Mouse (Mus musculus): ENCODE data around the gene Fam186b. TPM values are rescaled to one million over a fixed set of nuclear protein-coding genes. Genes with fewer than 3 reads are reported as not detected.
A peak's percentile ranks its signal among the peaks of the same experiment; 100 is the strongest.

Gene Fam186b
- total RNA-seq (2021): 1 to 10 TPM; 1.5 to 1.7 TPM
- long read RNA-seq, experiment 1: 0 reads
- long read RNA-seq, experiment 2, partial matches to known transcripts: 1 of 4 reads
- long read RNA-seq, experiment 2, other reads (novel, unspliced or antisense): 3 of 4 reads

- DNase-seq (ENCODE audit: low spot score in 2 of 2): peak in 1 of 2 experiments; percentile 32
Measured at GRCm38 (mm10) chr15:99295484-99295981, at the start of gene Fam186b. Gene Fam186b (minus strand): TSS chr15:99295888.

- DNase-seq (ENCODE audit: low spot score in 2 of 2): no peak
Measured at GRCm38 (mm10) chr15:99344961-99345360, 49.3 kb upstream of the Fam186b start.

GRCm38 (mm10) chr15:99344148-99344870, 48.6 kb upstream of the Fam186b start:
- no peak for DNase-seq (ENCODE audit: low spot score in 2 of 2)

DNA sequence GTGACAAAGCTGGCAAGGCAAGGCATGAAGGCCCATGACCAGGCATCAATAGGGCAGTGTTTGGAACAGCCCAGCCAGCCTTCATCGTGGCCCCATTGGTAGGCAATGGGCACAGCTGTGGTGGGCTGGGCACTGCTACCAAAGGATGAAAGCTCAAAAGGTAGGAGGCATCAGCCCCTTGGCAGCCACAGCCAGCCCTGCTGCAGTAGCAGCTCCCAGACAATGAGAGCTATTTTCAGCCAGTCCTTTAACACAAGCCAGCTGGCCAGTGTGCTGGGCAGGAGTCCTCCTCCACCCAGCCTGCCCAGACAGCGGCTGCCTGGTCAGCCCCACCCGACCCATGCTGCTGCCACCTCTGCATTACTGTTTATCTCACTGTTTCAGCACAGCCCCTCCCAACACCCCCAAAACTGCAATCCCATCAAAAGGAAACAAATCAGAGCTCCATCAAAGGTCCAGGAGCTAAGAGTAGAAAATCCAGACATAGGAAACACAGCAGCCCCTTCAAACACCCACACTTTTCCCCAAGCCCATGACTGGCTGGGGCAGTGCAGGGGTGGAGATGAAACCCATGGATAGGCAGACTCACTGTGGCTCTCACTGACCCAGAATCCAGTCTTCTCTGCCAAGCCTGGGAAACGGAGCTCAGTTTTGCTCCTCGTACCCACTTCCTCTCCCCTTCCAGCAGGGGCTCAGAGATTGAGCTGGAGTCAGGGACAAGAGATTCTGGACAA, 47.9 kb upstream of the Fam186b start:
- peak; percentile 57 to 68 for DNase-seq (ENCODE audit: low spot score in 2 of 2)

- DNase-seq (ENCODE audit: low spot score in 2 of 2): no peak
Measured at GRCm38 (mm10) chr15:99342194-99342981, 46.7 kb upstream of the Fam186b start.

DNA sequence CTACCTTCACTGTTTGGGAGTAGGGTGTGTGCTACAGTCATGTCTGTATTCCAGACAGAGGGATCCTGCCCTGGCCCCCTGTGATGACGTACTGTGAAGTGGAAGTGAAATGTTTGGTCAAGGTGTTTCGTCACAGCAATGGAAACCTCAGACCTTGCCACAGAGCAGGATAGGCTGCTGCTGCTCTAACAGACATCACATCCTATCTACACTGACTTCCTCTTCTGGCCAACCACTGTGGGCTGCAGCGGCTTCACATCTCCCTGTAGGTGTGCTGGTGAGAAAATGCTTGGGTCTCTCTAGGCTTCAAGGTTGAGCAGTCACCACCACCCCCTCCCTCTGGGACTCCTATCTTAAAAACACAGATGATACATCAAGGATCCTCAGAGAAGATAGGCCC, 45.4 kb upstream of the Fam186b start:
- DNase-seq (ENCODE audit: low spot score in 2 of 2): no peak

GRCm38 (mm10) chr15:99339669-99340068, 44.0 kb upstream of the Fam186b start:
- DNase-seq (ENCODE audit: low spot score in 2 of 2): no peak

GRCm38 (mm10) chr15:99338916-99339315, 43.2 kb upstream of the Fam186b start:
- DNase-seq (ENCODE audit: low spot score in 2 of 2): no peak

- no peak for DNase-seq (ENCODE audit: low spot score in 2 of 2)
Measured at GRCm38 (mm10) chr15:99335801-99336320, 40.2 kb upstream of the Fam186b start.

- no peak for DNase-seq (ENCODE audit: low spot score in 2 of 2)
Measured at GRCm38 (mm10) chr15:99334500-99334899, 38.8 kb upstream of the Fam186b start.

DNA sequence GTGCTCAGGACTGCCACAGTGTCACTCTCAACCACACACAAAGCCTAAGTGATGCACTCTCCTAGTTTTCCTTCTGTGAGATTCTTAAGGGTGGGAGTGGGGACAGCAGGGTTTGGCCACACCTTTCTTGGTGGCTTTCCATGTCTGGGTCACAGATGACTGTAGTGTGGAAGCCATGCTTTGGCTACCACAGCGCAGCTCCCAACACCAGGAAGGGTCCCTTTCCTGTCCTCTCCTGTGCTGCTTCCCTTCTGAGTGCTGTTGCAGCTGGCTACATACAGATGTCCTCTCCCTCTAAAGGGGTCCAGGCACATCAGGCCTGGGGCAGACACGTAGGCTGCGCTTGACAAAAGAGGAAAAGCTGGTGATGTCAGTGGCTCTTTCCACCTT, 38.0 kb upstream of the Fam186b start:
- no peak for DNase-seq (ENCODE audit: low spot score in 2 of 2)

GRCm38 (mm10) chr15:99332921-99333675, 37.4 kb upstream of the Fam186b start:
- DNase-seq (ENCODE audit: low spot score in 2 of 2): peak in 1 of 2 experiments; percentile 60

- DNase-seq (ENCODE audit: low spot score in 2 of 2): no peak
Measured at GRCm38 (mm10) chr15:99332111-99332510, 36.4 kb upstream of the Fam186b start.

DNA sequence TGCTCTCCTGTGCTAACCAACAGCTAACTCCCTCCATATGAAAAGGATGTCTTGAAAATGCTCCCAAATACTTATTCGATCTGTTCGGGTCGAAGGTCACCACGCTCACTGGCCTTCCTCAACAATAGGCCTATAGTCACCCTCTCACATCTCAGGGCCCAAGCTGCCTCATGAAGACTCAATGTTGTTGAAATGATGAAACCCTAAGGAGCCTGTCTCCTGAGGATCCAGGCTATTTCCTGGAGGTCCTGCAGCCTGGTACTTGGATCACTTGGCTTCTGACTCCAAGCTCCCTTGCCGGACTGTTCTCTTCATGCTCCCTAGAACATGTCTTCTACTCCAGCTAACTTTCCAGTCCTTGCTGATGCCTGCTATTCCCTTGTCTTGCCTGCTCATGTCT, 35.7 kb upstream of the Fam186b start:
- no peak for DNase-seq (ENCODE audit: low spot score in 2 of 2)

GRCm38 (mm10) chr15:99330324-99330723, 34.6 kb upstream of the Fam186b start:
- DNase-seq (ENCODE audit: low spot score in 2 of 2): no peak

GRCm38 (mm10) chr15:99328011-99328410, 32.3 kb upstream of the Fam186b start:
- DNase-seq (ENCODE audit: low spot score in 2 of 2): no peak

DNA sequence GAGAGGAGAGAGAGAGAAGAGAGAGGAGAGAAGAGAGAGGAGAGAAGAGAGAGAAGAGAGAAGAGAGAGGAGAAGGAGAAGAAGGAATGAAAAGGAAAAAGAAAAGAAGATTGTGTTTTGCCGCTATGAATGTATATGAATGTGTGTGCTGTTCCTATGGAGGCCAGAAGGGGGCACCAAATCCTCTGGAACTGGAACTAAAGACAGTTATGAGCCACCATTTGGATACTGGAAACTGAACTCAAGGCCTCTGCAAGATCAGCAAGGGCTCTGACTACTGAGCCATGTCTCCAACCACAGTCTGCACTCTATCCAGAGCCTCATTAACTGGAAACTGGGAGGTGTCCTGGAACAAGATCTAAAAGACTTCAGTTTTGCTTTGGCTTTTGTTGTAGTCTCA, 31.3 kb upstream of the Fam186b start:
- DNase-seq (ENCODE audit: low spot score in 2 of 2): no peak

DNA sequence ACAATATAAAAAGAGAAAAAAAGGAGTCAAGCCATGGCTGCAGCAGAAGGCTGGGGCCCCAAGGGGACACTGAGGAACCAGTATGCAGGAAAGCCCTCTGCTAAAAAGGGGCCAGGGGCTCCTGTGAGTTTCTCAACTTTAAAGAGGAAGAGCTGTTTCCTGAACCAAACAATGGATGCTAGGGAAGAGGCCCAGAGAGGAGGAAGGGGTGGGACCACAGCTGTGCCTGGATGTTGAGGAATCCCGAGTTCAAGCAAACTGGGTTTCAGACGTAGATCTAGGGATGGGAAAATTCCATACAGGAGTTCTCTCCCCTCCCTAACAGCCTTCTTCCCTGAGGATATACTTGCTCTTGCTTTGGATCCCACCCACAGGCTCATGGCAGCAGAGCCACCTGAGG, 30.7 kb upstream of the Fam186b start:
- no peak for DNase-seq (ENCODE audit: low spot score in 2 of 2)

DNA sequence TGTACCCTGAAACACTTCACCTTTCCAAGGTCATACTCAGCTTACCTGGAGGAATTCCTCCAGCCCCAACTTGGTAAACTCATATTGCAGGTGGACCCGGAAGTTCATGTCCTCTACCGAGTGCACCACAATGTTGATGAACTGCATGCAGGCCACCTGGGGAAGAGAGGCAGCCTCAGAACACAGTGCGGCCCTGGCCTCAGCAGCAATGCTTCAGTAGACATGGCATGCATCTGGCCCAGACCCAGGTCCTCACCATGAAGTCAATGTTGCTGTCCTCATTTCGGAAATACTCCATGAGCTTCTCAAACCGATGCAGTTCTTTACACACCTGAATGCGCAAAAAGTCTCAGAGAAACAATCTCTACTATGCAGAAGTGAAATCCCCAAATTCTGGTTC, 29.9 kb upstream of the Fam186b start:
- no peak for DNase-seq (ENCODE audit: low spot score in 2 of 2)

DNA sequence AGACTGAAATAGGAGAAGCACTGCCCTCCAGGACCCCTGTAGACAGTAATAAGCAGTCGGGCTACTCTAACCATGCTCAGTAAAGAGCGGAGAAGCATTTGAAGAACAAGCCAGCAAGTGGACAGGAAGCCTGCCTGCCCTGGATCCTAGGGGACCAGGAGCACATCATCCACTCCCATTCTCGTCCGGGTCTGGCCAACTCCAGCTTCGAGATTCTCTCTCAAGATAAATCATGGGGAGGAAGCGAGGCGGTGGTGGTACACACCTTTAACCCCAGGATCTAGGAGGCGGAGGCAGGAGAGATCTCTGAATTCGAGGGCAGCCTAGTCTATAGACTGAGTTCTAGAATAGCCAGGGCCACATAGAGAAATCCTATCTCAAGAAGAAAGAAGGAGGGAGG, 28.5 kb upstream of the Fam186b start:
- DNase-seq (ENCODE audit: low spot score in 2 of 2): no peak
